Mouse (Mus musculus) stomach, postnatal 0 days (tissue): Measurements from ENCODE around the gene Slit3. TPM values are rescaled to one million over a fixed set of nuclear protein-coding genes. Genes with fewer than 3 reads are reported as not detected.
A peak's percentile ranks its signal among the peaks of the same experiment; 100 is the strongest.

ENCODE experiments used
- ATAC-seq: fragments of 200-750 bp; cut with Nextera tagmentation; 2 replicates; pipeline ENCODE4 v1.8.0; 2017; ENCODE audit not compliant: low FRiP score, low TSS enrichment
- DNase-seq: peaks from one replicate; pipeline ENCODE4 v3.0.0-alpha.2; 2016; ENCODE audit warnings: low spot score
- H3K27ac ChIP-seq: fragments of 300-500 bp; sonication (generic); replicated peaks from 2 replicates; pipeline ENCODE4 v1.5.1; 2014; ENCODE audit warnings: mild to moderate bottlenecking, control low read depth
- H3K27me3 ChIP-seq: fragments of 300-500 bp; sonication (generic); 2 replicates; pipeline ENCODE4 v1.6.1; 2014; ENCODE audit warnings: low read length; ENCODE audit not compliant: control insufficient read depth, insufficient read depth
- H3K36me3 ChIP-seq: fragments of 300-500 bp; sonication (generic); 2 replicates; pipeline ENCODE4 v1.6.1; 2014; ENCODE audit warnings: low read length, mixed read lengths; ENCODE audit not compliant: control insufficient read depth, insufficient read depth
- H3K4me1 ChIP-seq: fragments of 300-500 bp; sonication (generic); replicated peaks from 2 replicates; pipeline ENCODE4 v1.6.1; 2014; ENCODE audit warnings: antibody characterized with exemption; ENCODE audit not compliant: control insufficient read depth, insufficient read depth
- H3K4me2 ChIP-seq: fragments of 300-500 bp; sonication (generic); replicated peaks from 2 replicates; pipeline ENCODE4 v1.6.1; 2014; ENCODE audit warnings: low read depth, mild to moderate bottlenecking, control low read depth, moderate library complexity
- H3K4me3 ChIP-seq: fragments of 300-500 bp; sonication (generic); 2 replicates; pipeline ENCODE4 v1.5.1; 2014; ENCODE audit warnings: low read depth, low read length, control low read depth
- H3K9ac ChIP-seq: fragments of 300-500 bp; sonication (generic); 2 replicates; pipeline ENCODE4 v1.6.1; 2014; ENCODE audit warnings: mild to moderate bottlenecking, low read length, control low read depth, mixed read lengths
- H3K9me3 ChIP-seq: fragments of 300-500 bp; sonication (generic); 2 replicates; pipeline ENCODE4 v1.6.1; 2016; ENCODE audit warnings: low read length; ENCODE audit not compliant: control insufficient read depth
- CTCF ChIP-seq: IDR thresholded peaks from 2 replicates; pipeline ENCODE4 v1.5.1; 2016; ENCODE audit warnings: antibody characterized with exemption, low read depth, mild to moderate bottlenecking, moderate library complexity
- EP300 ChIP-seq: optimal IDR thresholded peaks from 2 replicates; pipeline ENCODE3; 2016; ENCODE audit warnings: antibody characterized with exemption
- WGBS: fragments of 180-500 bp; shearing (Covaris S2); extraction: QIAGEN DNeasy Blood & Tissue Kit; methylation state at CpG from one replicate; pipeline ENCODE4 v1.1.7; 2014; 5-methylcytosine and 5-hydroxymethylcytosine counted together
- polyA plus RNA-seq: library from polyadenylated mRNA; unstranded; fragments of >200 nt; fragmentation: Nextera tagmentation; extraction: Ambion mirVana; gene quantifications from 2 replicates; pipeline ENCODE4 v1.2.1, GENCODE M21; 2015

The Slit3 gene
- polyA plus RNA-seq, 1 experiment from 2014 or later = 8.1 TPM

- TF ChIP-seq EP300 (no peak), CTCF (no peak)
- DNase-seq (no peak), ATAC-seq (no peak)
- no peak overlapping the region for H3K4me2 ChIP-seq
- H3K36me3 ChIP-seq = no peaks in the 10 kb centered on the region
- no peak overlapping the region for H3K4me3 ChIP-seq
- no peaks in the 10 kb centered on the region for H3K27me3 ChIP-seq
- H3K9ac ChIP-seq = no peak overlapping the region
- H3K27ac ChIP-seq = no peak overlapping the region
- no peaks in the 10 kb centered on the region for H3K4me1 ChIP-seq
- no peaks in the 10 kb centered on the region for H3K9me3 ChIP-seq
- 70% methylated on average over 5 of the region's 5 CpGs for WGBS
Observed at GRCm38 (mm10) chr11:35398353-35398752, 277.3 kb downstream of the Slit3 start.

- Histone ChIP-seq H3K4me3 (no peak overlapping the region), H3K9me3 (no peaks in the 10 kb centered on the region), H3K4me2 (no peak overlapping the region), H3K4me1 (no peaks in the 10 kb centered on the region), H3K36me3 (no peaks in the 10 kb centered on the region), H3K9ac (no peak overlapping the region), H3K27ac (no peak overlapping the region), H3K27me3 (no peaks in the 10 kb centered on the region)
- DNase-seq (no peak), ATAC-seq (no peak)
- TF ChIP-seq CTCF (no peak), EP300 (no peak)
- 50% methylated on average over 9 of the region's 9 CpGs for WGBS
Observed at GRCm38 (mm10) chr11:35403516-35403915, 282.5 kb downstream of the Slit3 start.

GRCm38 (mm10) chr11:35406045-35406444 lies 285.0 kb downstream of the Slit3 start:
- ATAC-seq = no peak
- no peaks in the 10 kb centered on the region for H3K9me3 ChIP-seq
- H3K27ac ChIP-seq = no peak overlapping the region
- H3K4me2 ChIP-seq = no peak overlapping the region
- DNase-seq = no peak
- no peaks in the 10 kb centered on the region for H3K27me3 ChIP-seq
- H3K4me1 ChIP-seq = no peaks in the 10 kb centered on the region
- no peaks in the 10 kb centered on the region for H3K36me3 ChIP-seq
- TF ChIP-seq CTCF = no peak
- no peak for TF ChIP-seq EP300
- H3K4me3 ChIP-seq = no peak overlapping the region
- no peak overlapping the region for H3K9ac ChIP-seq
- 39% methylated on average over 3 of the region's 3 CpGs for WGBS

GRCm38 (mm10) chr11:35406522-35406921 lies 285.5 kb downstream of the Slit3 start:
- no peak overlapping the region for H3K4me2 ChIP-seq

GRCm38 (mm10) chr11:35407341-35408154 lies 286.5 kb downstream of the Slit3 start:
- Histone ChIP-seq H3K4me2 (no peak overlapping the region), H3K9ac (no peak overlapping the region), H3K9me3 (no peaks in the 10 kb centered on the region), H3K27me3 (no peaks in the 10 kb centered on the region), H3K27ac (no peak overlapping the region), H3K4me1 (no peaks in the 10 kb centered on the region), H3K36me3 (no peaks in the 10 kb centered on the region), H3K4me3 (no peak overlapping the region)
- peak; percentile 58 for DNase-seq
- ATAC-seq = peak; percentile 72
- 41% methylated on average over 12 of the region's 12 CpGs for WGBS
- TF ChIP-seq CTCF (peak; percentile 86), EP300 (no peak)

More at GRCm38 (mm10) chr11:35406522-35406921, 285.5 kb downstream of the Slit3 start:
- Histone ChIP-seq H3K27me3 (no peaks in the 10 kb centered on the region), H3K9me3 (no peaks in the 10 kb centered on the region), H3K27ac (no peak overlapping the region), H3K36me3 (no peaks in the 10 kb centered on the region), H3K4me3 (no peak overlapping the region), H3K9ac (no peak overlapping the region), H3K4me1 (no peaks in the 10 kb centered on the region)
- WGBS = 66% methylated on average over 6 of the region's 6 CpGs
- DNase-seq (no peak), ATAC-seq (no peak)
- TF ChIP-seq CTCF (no peak), EP300 (no peak)

GRCm38 (mm10) chr11:35410431-35410830 lies 289.4 kb downstream of the Slit3 start:
- Histone ChIP-seq H3K36me3 (no peaks in the 10 kb centered on the region), H3K4me1 (no peaks in the 10 kb centered on the region), H3K27me3 (no peaks in the 10 kb centered on the region), H3K9me3 (no peaks in the 10 kb centered on the region), H3K4me3 (no peak overlapping the region), H3K4me2 (no peak overlapping the region), H3K27ac (no peak overlapping the region), H3K9ac (no peak overlapping the region)
- WGBS = 69% methylated on average over 3 of the region's 3 CpGs
- ATAC-seq (no peak), DNase-seq (no peak)
- no peak for TF ChIP-seq EP300
- no peak for TF ChIP-seq CTCF
